Mouse (Mus musculus) adrenal gland, adult 18-20 months (tissue): ENCODE data around the gene Tenm4. TPM values are rescaled to one million over a fixed set of nuclear protein-coding genes. Genes with fewer than 3 reads are reported as not detected.

Experiments
- DNase-seq, 2 experiments: peaks; one replicate each; pipeline ENCODE4 v3.0.0; 2021 to 2022; ENCODE audit warnings: low spot score in 2 of 2
- total RNA-seq, 2 experiments: library from RNA; stranded (reverse); gene quantifications; 1 replicate in 1 of 2; 2 replicates in 1 of 2; pipeline ENCODE4 v1.2.3; 2021

Gene Tenm4
- total RNA-seq, 2 experiments from 2014 or later: 11.8 to 27.2 TPM

- DNase-seq: no peak
Measured at GRCm38 (mm10) chr7:96880221-96880944, 709.3 kb downstream of the Tenm4 start.

GRCm38 (mm10) chr7:96883297-96883696 lies 712.3 kb downstream of the Tenm4 start:
- no peak for DNase-seq

- DNase-seq: no peak
Measured at GRCm38 (mm10) chr7:96887088-96887654, 716.1 kb downstream of the Tenm4 start.

- DNase-seq: peak in 1 of 2 experiments; percentile 49
Measured at GRCm38 (mm10) chr7:96889061-96890034, 718.3 kb downstream of the Tenm4 start.

- no peak for DNase-seq
Measured at GRCm38 (mm10) chr7:96890035-96890621, 719.1 kb downstream of the Tenm4 start.

- no peak for DNase-seq
Measured at GRCm38 (mm10) chr7:96890987-96891386, 719.9 kb downstream of the Tenm4 start.

- no peak for DNase-seq
Measured at GRCm38 (mm10) chr7:96899036-96899569, 728.1 kb downstream of the Tenm4 start.

GRCm38 (mm10) chr7:96902183-96902582 lies 731.1 kb downstream of the Tenm4 start:
- no peak for DNase-seq

- DNase-seq: no peak
Measured at GRCm38 (mm10) chr7:96903088-96903985, 732.3 kb downstream of the Tenm4 start.

GRCm38 (mm10) chr7:96904442-96904841 lies 733.4 kb downstream of the Tenm4 start:
- no peak for DNase-seq

GRCm38 (mm10) chr7:96904936-96905335 lies 733.9 kb downstream of the Tenm4 start:
- DNase-seq: no peak

- no peak for DNase-seq
Measured at GRCm38 (mm10) chr7:96905422-96905821, 734.4 kb downstream of the Tenm4 start.

- peak in 1 of 2 experiments; percentile 13 for DNase-seq
Measured at GRCm38 (mm10) chr7:96906216-96906615, 735.2 kb downstream of the Tenm4 start.

- peak in 1 of 2 experiments; percentile 10 for DNase-seq
Measured at GRCm38 (mm10) chr7:96907971-96908680, 737.1 kb downstream of the Tenm4 start.

GRCm38 (mm10) chr7:96909856-96910255 lies 738.8 kb downstream of the Tenm4 start:
- DNase-seq: peak; percentile 52 to 69

GRCm38 (mm10) chr7:96910310-96910960 lies 739.4 kb downstream of the Tenm4 start:
- DNase-seq: no peak

- DNase-seq: peak; percentile 78 to 81
Measured at GRCm38 (mm10) chr7:96914031-96914430, 743.0 kb downstream of the Tenm4 start.

GRCm38 (mm10) chr7:96915452-96916105 lies 744.5 kb downstream of the Tenm4 start:
- DNase-seq: peak in 1 of 2 experiments; percentile 54
